Mouse (Mus musculus): ENCODE measurements around the gene 1700001O22Rik.
A peak's percentile ranks its signal among the peaks of the same experiment; 100 is the strongest.

Gene 1700001O22Rik

GRCm38 (mm10) chr2:30819873-30820272 lies 16.4 kb upstream of the 1700001O22Rik start:
- no peak for DNase-seq (ENCODE audit: inconsistent age in 2 of 2, low spot score in 1 of 2)

GRCm38 (mm10) chr2:30816383-30816782 lies 12.9 kb upstream of the 1700001O22Rik start:
- no peak for DNase-seq (ENCODE audit: inconsistent age in 2 of 2, low spot score in 1 of 2)

- no peak for DNase-seq (ENCODE audit: inconsistent age in 2 of 2, low spot score in 1 of 2)
Measured at GRCm38 (mm10) chr2:30810573-30810972, 7.1 kb upstream of the 1700001O22Rik start.

GRCm38 (mm10) chr2:30809503-30809902 lies 6.0 kb upstream of the 1700001O22Rik start:
- DNase-seq (ENCODE audit: inconsistent age in 2 of 2, low spot score in 1 of 2): no peak

GRCm38 (mm10) chr2:30808296-30808655 lies 4.8 kb upstream of the 1700001O22Rik start:
- DNase-seq (ENCODE audit: inconsistent age in 2 of 2, low spot score in 1 of 2): peak in 1 of 2 experiments; percentile 66

- peak; percentile 100 for DNase-seq (ENCODE audit: inconsistent age in 2 of 2, low spot score in 1 of 2)
Measured at GRCm38 (mm10) chr2:30807648-30808295, 4.3 kb upstream of the 1700001O22Rik start, which contains the start of gene Ntmt1. Gene Ntmt1 (plus strand): TSS chr2:30807826.

GRCm38 (mm10) chr2:30807147-30807647 lies 3.7 kb upstream of the 1700001O22Rik start:
- DNase-seq (ENCODE audit: inconsistent age in 2 of 2, low spot score in 1 of 2): no peak

GRCm38 (mm10) chr2:30805983-30806382 lies 2.5 kb upstream of the 1700001O22Rik start:
- no peak for DNase-seq (ENCODE audit: inconsistent age in 2 of 2, low spot score in 1 of 2)

GRCm38 (mm10) chr2:30801067-30801852 lies 2.2 kb downstream of the 1700001O22Rik start:
- DNase-seq (ENCODE audit: inconsistent age in 2 of 2, low spot score in 1 of 2): peak; percentile 58 to 80

- no peak for DNase-seq (ENCODE audit: inconsistent age in 2 of 2, low spot score in 1 of 2)
Measured at GRCm38 (mm10) chr2:30800671-30801066, 2.8 kb downstream of the 1700001O22Rik start.

GRCm38 (mm10) chr2:30799456-30799855 lies 4.0 kb downstream of the 1700001O22Rik start:
- DNase-seq (ENCODE audit: inconsistent age in 2 of 2, low spot score in 1 of 2): no peak

GRCm38 (mm10) chr2:30796382-30796781 lies 7.1 kb downstream of the 1700001O22Rik start:
- peak; percentile 89 to 93 for DNase-seq (ENCODE audit: inconsistent age in 2 of 2, low spot score in 1 of 2)

GRCm38 (mm10) chr2:30795889-30796275 lies 7.6 kb downstream of the 1700001O22Rik start:
- peak in 1 of 2 experiments; percentile 38 for DNase-seq (ENCODE audit: inconsistent age in 2 of 2, low spot score in 1 of 2)

GRCm38 (mm10) chr2:30795271-30795888 lies 8.1 kb downstream of the 1700001O22Rik start:
- no peak for DNase-seq (ENCODE audit: inconsistent age in 2 of 2, low spot score in 1 of 2)

GRCm38 (mm10) chr2:30794179-30795108 lies 9.0 kb downstream of the 1700001O22Rik start:
- DNase-seq (ENCODE audit: inconsistent age in 2 of 2, low spot score in 1 of 2): peak; percentile 96 to 99

GRCm38 (mm10) chr2:30792061-30792460 lies 11.4 kb downstream of the 1700001O22Rik start:
- no peak for DNase-seq (ENCODE audit: inconsistent age in 2 of 2, low spot score in 1 of 2)

GRCm38 (mm10) chr2:30787466-30787865 lies 16.0 kb downstream of the 1700001O22Rik start:
- no peak for DNase-seq (ENCODE audit: inconsistent age in 2 of 2, low spot score in 1 of 2)

- DNase-seq (ENCODE audit: inconsistent age in 2 of 2, low spot score in 1 of 2): peak; percentile 86 to 93
Measured at GRCm38 (mm10) chr2:30784078-30784994, 19.1 kb downstream of the 1700001O22Rik start.

- DNase-seq (ENCODE audit: inconsistent age in 2 of 2, low spot score in 1 of 2): peak; percentile 78 to 90
Measured at GRCm38 (mm10) chr2:30783346-30783745, 20.1 kb downstream of the 1700001O22Rik start.
